Mouse (Mus musculus) adrenal gland, adult (tissue): ENCODE data around the gene Mast2.

Experiments
- DNase-seq, 2 experiments: peaks; one replicate each; pipeline ENCODE4 v3.0.0; 2022 to 2023; ENCODE audit warnings: low spot score in 1 of 2; ENCODE audit not compliant: inconsistent age in 2 of 2

Gene Mast2

DNA sequence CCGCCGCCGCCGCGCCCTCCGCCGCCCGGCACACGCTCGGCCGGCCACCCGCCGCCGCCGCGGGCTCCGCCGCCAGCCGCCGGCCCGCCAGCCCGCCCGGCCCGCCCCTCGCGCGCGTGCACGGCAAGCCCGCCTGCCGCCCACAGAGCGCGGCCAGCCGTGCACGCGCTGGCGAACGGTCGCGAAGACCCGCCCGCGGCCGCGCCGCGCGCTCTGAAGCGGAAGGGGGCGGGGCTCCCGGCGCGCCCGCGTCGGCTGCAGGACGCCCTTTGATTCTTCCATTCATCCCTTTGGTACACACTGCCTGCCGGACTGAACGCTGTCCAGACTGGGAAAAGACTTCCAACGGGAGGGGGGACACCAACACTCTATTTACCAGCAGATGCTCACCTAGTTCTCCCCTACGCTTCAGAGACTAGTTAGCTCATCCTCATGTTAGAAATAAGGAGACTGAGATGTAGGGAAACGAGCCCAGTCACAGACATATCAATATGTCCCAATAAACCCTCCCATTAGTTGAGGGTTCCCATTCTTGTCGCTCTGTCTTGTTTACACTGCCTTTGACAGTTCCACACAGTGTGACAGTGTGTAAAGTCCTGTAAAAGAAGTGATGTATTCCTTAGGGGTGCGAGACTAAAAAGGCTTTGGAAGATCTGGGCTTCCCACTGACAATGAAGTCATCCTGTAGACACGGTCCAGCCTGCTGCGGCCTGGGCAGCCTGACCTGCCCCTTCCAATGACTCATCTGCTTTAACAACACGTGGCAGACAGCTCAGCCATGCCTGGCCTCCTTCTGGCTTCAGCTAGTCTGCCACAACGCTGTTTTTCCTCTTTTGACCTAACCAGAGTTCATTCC lies at the start of gene Mast2:
Mast2 (minus strand) TSS at position 58 of the 856 bp plus-strand sequence.
- DNase-seq: peak; percentile 91 to 94

DNA sequence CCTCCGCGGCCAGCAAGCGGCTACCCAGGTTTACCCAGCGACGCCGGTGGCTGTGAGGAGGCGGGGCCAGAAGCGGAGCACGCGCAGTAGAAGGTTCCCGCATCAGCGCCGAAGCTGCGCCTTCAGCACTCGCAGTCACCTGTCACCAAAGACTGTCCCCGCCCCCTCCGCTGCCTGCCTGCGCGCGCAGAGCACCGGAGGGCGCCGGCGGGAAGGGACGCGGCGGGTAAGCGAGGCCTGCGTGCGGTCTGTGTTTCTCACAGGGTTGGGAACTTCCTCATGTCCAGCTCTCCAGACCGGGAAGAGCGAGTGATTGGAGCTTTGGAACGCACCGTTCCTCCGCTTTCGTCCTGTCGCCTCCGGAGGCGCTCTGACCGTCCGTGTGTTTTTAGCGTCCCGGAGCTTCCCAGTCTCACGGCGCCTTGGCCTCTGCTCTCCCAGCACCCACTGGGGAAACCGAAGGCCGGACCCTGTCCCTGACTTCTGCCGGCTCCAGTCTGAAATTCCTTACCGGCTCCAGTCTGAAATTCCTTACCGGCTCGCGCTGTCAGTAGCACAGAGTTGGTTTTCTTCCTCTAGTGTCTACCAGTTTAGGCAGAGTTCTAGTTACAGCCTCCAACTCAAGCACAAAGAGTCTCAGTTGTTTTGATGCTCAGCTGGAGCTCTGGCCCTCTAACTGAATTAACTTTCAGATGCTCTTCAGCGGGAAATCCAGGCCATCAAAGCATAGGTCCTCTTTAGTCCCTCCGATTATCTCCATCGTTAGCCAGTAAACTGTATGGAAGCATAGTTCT lies 43.6 kb upstream of the Mast2 start, which contains the start of gene Ipp:
Ipp (plus strand) TSS at position 125 of the 794 bp plus-strand sequence.
- peak; percentile 96 to 98 for DNase-seq

DNA sequence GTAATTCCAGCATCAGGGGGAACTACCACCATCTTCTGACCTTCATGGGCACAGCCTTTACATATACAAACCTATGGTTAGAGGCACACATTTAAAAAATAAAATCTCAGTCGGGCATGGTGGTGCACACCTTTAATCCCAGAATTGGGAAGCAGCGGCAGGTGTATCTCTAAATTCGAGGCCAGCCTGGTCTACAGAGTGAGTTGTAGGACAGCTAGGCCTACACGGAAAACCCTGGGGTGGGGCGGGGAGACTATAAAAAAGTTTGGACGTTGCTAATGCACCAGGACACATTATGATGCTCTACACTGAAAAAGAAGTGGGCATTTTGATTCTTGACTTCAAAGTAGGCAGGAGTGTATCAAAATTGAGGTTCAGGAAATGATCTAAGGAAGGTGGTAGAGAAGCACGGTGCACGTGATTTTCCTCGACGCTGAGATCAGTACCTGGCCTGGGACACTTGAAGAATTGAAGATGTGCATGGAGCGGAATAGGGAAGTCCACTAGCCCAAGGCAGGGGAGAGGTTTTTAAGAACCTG lies 43.0 kb upstream of the Mast2 start:
- no peak for DNase-seq

DNA sequence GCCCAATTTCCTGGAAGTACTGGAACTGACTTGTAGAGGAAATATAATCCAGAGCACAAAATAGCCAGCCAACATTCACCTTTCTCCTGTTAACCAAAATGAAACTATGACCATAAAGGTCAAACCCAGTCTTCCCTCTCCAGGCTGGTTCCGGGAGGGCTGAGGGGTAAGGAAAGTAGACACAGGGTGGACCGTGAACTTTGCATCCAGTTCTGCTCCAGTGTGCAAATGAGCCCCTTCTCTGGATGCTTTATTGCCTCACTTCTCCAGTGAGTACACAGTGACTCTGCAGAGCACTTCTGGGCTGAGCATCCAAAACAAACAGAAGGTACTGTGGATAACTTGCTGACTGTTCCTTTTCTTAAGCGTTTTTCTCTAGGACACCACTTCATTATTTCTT lies 36.0 kb upstream of the Mast2 start:
- no peak for DNase-seq

DNA sequence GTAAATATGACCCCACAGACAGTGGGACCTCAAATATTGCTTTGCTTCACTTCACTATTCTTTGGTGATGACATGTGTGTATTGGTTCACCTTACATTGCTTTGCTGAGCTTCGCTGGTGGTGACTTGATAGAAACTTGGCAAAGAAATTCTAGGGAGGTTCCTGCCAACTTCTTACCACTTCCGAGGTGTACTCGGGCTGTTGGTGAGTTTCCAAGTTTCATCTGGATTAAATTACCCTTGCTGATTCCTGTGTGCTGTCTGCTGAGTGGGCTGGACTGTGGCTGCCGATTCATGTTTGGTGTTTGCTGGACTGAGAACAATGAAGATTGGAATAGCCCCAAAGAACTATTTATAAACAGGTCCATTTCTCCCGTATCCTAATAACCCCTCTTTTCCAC lies 29.7 kb upstream of the Mast2 start:
- no peak for DNase-seq

DNA sequence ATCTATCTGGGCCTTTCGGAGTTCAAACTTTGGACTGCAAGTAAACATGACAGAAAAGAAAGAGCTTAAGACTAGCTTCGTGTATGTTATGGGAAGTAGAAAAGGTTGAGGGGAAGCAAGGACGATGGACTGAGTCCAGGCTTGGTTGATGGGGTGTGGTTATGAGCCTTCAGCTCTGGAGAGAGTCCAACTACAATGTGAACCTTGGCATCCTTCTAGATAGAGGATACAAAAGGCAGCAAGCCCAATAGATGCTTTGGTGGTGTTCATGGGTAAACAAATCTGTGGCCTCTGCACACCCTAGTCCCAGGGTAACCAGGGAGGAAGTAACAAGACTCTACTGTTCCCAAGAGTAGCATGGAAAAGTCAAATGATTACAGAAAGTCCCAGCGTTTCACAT lies 28.5 kb upstream of the Mast2 start:
- peak in 1 of 2 experiments; percentile 43 for DNase-seq

DNA sequence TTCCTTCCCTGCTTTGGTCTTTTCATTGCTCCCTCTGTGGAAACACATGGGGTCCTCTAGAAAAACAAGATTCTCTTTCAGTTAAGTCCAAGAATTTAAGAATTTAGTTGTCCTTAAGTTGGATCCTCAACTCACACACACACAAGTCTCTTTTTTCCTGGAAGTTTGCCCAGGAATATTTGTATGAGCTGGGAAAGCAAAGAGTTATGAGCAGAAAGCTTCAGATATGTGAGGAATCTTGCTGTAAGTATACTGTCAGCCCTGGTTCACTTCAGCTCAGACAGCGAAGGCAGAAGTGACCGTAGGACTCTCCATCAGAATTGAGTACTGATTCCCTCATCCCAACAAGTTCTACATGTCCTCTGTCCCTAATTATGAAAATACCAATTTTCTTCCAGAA lies 27.9 kb upstream of the Mast2 start:
- DNase-seq: peak in 1 of 2 experiments; percentile 35

DNA sequence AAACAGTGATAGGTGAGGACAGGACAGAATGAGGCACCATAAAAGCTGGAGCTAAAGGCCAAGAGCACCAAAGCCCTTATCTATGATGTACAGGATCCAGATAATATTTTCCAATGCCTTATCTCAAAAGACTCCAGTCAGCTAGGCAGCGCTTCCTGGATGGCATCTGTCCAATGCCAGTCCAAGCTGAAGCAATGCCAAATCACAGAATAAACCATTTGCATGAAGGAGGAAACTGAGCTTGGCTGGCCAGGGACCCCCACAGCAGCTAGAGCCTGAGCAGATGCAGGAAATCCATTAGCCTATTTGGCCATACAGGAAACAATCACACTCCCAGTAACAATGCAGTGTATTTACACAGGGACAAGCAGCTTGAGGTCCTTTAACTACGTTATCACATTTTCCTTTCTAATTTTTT lies 27.1 kb upstream of the Mast2 start:
- peak; percentile 81 to 92 for DNase-seq

DNA sequence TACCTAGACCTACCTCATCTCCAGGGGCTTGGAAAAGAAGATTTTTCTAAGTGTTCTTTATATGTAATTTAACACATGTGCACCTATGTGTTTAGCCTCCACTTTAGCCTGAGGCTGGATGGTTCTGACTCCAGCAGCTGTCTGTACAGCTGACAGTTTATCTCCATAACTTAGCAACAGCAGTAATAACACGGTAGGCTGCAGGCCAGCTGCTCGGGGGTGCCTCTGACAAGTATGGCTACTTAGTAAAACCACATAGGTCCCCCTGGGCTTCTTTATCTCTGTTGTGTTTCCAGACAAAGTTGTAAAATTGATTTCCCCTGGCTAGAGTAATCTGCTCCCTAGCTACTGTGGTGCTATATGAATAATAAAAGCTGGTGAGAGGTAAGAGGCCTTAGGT lies 19.5 kb upstream of the Mast2 start:
- DNase-seq: no peak

DNA sequence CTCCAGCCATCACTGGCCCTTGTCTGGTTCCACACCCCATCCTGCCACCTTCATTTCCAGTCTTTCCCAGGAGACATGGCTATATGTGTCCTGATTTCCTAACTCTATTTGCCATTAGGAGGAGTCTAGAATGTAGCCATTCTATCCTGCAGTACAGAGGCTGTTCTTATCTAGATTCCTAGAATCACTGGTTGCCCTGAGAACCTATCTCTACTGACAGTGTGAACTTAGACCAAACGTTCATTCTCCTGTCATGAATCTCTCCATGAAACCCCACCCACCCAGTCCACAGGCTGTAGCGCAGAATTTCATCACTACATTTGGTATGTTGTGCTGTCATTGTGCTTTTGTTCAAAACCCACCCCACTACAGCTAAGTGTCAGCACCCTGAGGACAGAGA lies 17.3 kb upstream of the Mast2 start:
- DNase-seq: no peak

DNA sequence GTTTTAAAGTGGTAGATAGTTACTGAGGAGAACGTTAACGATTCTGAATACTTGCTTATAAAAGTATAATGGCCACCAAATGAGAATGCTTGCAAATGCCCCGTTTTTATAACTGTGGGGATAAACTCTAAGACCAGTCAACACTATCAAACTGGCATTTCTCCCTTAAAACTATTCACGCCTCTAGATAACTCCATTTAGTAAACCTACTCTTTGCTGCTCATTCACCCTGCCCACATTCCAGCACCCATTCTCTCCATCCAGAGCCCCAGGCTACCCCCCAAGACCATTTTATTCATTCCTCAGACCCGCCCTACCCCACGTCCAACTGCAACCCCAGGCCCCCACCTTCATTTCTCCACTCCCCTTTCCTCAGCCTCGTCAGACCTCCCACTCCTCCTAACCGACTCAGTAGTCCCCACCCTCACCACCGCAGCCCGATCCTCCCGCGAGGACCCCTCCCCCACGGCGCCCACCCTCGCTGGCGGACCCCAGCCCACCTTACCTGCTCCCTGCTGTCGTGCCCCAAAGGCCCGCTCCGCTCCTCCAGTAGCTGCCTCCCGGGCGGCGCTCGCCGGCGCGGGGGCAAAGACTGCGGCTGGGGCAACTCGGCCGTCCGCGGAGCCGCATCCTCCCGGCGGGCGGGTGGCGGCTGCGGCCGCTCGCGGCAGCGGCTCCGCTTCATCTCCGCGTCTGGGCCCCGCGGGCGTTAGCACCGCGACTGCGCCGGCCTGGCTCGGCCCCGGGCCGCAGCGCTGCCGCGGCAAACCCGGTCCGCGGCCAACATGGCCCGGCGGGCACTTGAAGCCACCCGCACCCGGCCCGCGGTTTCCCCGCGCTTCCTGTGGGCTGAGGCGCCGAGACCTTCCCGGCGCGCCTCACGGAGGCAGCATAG lies 505 bp downstream of the Mast2 start:
- DNase-seq: peak; percentile 66 to 84

DNA sequence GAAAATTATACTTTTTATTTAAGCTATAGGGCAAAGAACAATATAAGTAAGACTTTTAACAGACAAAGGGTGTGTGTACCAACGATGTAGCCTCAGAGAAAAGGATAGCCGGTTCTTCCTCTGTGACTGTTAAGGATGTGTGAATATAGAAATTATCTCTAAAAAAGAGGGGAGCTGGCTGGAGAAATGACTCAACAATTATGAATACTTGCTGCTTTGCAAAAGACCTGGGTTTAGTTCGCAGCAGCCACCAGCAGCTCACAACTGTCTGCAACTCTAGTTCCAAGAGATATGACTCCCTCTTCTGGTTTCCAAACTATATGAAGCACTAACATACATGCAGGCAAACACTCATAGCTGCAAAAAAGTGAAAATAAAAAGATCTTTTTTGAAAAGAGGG lies 2.0 kb downstream of the Mast2 start:
- DNase-seq: no peak

DNA sequence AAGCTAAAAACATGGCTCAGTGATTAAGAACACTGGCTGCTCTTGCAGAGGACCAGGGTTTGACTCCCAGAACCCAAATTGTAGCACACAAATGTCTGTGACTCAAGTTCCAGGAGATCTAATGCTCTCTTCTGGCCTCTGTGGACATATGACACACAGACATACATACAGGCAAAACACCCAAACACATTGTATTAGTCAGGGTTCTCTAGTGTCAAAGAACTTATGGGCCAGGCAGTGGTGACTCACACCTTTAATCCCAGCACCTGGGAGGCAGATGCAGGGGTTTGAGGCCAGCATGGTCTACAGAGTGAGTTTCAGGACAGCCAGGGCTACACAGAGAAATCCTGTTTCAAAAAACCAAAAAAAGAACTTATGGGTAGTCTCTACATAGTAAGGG lies 12.4 kb downstream of the Mast2 start:
- no peak for DNase-seq

DNA sequence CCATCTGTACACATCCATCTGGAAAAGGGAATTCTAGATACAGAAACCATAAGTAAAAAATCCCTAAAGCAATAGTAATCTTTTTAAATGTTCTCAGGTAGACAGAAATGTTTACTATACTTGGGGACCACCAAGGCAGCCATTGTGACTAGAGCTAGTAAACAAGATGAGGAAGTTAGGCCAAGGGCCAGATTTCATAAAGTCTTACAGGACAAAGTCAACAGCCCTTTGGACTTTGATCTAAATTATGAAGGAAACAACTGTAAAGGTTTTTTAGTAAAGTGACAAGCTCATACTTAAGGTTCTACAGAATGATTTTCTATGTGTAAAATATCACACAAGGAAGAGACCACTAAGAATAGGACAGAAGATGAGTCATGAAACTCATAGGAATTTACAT lies 14.0 kb downstream of the Mast2 start:
- no peak for DNase-seq

DNA sequence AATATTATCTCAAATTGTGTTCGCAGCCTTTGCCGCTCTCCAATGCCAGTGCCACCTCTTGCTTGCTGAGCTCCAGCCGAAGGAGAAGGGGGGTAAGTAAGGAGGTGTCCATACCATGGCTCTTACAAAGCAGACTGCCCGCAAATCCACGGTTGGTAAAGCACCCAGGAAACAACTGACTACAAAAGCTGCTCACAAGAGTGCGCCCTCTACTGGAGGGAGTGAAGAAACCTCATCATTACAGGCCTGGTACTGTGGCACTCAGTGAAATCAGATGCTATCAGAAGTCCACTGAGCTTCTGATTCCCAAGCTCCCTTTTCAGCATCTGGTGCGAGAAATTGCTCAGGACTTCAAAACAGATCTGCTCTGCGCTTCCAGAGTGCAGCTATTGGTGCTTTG lies 15.3 kb downstream of the Mast2 start:
- peak; percentile 58 to 87 for DNase-seq

DNA sequence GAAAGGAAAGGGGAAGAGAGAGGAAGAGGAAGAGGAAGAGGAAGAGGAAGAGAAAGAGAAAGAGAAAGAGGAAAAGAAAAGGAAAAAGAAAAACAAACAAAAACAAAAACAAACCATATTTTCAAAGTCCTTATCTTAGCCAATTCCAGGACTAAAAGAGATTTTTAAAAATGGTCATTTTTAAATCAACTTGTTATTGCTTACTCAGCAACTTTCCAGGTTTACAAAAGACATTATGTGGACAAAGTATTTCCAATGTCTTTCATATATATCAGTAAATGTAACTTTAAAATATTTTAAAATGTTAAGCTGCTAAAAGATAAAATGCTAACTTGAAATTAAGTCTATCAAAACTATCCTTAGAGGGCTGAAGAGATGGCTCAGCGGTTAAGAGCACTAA lies 24.6 kb downstream of the Mast2 start:
- no peak for DNase-seq

DNA sequence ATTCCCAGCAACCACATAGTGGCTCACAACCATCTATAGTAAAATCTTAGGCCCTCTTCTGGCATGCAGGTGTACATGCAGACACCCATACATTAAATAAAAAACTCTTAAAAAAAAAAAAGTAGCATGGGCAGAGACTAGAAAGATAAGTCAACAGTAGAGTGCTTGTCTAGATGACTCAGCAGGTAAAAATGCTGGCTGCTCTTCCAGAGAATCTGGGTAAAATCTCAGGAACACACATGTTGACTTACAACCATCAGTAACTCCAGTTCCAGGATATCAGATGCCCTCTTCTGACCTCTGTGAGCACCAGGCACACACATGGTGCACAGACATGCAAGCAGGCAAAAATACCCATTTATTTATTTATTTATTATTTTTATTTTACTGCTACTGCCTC lies 25.4 kb downstream of the Mast2 start:
- no peak for DNase-seq

DNA sequence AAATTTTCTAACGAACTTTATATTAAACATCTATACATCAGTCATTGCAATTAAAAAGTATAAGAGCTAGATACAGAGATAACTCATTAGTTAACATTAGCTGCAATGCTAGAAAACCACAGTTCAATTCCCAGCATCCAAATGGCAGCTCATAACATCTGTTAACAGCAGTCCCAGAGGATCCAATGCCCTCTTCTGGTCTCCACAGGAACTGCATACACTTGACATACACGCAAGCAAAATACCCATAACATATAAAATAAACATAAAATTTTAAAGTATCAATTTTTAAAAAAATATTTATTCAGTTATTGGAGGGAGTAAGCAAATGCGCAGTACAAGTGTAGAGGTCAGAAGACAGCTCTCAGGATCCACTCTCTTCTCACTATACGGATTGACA lies 28.4 kb downstream of the Mast2 start:
- DNase-seq: no peak

DNA sequence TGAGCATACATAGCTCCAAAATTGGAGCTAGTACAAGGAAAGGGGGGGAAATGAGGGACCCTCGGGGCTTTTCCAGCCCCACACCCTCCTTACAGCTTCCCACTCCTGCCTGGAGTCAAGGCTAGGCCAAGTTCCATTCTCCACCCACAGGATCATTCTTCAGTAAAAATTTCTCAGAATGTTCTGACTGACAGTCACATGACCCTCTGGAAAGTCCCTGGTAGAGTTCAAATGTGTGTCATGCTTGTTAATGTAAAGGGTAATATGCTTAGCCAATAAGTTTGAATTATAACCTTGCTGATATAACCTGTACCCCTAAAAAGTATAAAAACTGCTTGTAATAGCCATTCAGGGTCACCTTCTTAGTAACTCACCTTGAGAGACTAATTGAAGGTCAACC lies 41.8 kb downstream of the Mast2 start:
- peak in 1 of 2 experiments; percentile 46 for DNase-seq

DNA sequence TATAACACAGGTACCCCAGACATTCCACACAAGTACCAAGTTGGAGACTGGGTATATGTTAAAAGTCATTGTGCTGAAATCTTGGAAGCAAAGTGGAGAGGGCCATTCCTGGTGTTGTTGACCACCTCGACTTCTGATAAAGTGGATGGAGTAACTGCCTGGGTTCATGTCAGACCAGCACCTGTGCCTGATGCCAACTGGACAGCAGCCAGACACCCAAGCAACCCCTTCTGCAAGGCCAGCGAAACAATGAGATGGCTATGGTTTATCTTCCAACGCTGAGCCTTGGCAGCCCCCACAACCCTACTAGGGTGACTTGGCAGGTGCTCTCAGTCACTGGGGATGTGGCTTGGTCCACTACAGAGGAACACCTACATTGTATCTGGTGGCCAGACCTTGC lies 42.8 kb downstream of the Mast2 start:
- peak in 1 of 2 experiments; percentile 10 for DNase-seq

DNA sequence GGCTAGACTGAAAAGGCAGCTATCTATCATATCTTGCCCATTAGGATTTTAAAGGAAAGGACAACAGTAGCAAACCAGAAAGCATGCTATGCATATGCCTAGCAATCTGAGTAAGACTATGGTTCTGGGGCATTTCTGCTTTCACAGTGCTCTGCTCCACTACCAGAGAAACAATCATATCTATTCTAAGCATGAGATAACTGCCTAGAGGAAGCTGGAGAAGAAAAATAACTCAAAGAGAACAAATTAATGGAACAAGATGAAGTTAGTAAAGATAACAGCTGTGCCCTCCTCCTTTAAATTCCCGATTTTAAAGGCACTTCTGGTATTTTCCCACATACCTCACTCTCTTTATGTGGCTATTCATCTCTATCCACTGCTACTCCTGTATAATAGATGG lies 51.0 kb downstream of the Mast2 start:
- DNase-seq: no peak
